Mouse (Mus musculus) stomach, postnatal 0 days (tissue): ENCODE results near the gene Rapgef3. TPM values are rescaled to one million over a fixed set of nuclear protein-coding genes. Genes with fewer than 3 reads are reported as not detected.
A peak's percentile ranks its signal among the peaks of the same experiment; 100 is the strongest.

Experiments used
- ATAC-seq: fragments of 200-750 bp; cut with Nextera tagmentation; 2 replicates; pipeline ENCODE4 v1.8.0; 2017; ENCODE audit not compliant: low FRiP score, low TSS enrichment
- DNase-seq: peaks from one replicate; pipeline ENCODE4 v3.0.0-alpha.2; 2016; ENCODE audit warnings: low spot score
- H3K27ac ChIP-seq: fragments of 300-500 bp; sonication (generic); replicated peaks from 2 replicates; pipeline ENCODE4 v1.5.1; 2014; ENCODE audit warnings: mild to moderate bottlenecking, control low read depth
- H3K27me3 ChIP-seq: fragments of 300-500 bp; sonication (generic); 2 replicates; pipeline ENCODE4 v1.6.1; 2014; ENCODE audit warnings: low read length; ENCODE audit not compliant: control insufficient read depth, insufficient read depth
- H3K36me3 ChIP-seq: fragments of 300-500 bp; sonication (generic); 2 replicates; pipeline ENCODE4 v1.6.1; 2014; ENCODE audit warnings: low read length, mixed read lengths; ENCODE audit not compliant: control insufficient read depth, insufficient read depth
- H3K4me1 ChIP-seq: fragments of 300-500 bp; sonication (generic); replicated peaks from 2 replicates; pipeline ENCODE4 v1.6.1; 2014; ENCODE audit warnings: antibody characterized with exemption; ENCODE audit not compliant: control insufficient read depth, insufficient read depth
- H3K4me2 ChIP-seq: fragments of 300-500 bp; sonication (generic); replicated peaks from 2 replicates; pipeline ENCODE4 v1.6.1; 2014; ENCODE audit warnings: low read depth, mild to moderate bottlenecking, control low read depth, moderate library complexity
- H3K4me3 ChIP-seq: fragments of 300-500 bp; sonication (generic); 2 replicates; pipeline ENCODE4 v1.5.1; 2014; ENCODE audit warnings: low read depth, low read length, control low read depth
- H3K9ac ChIP-seq: fragments of 300-500 bp; sonication (generic); 2 replicates; pipeline ENCODE4 v1.6.1; 2014; ENCODE audit warnings: mild to moderate bottlenecking, low read length, control low read depth, mixed read lengths
- H3K9me3 ChIP-seq: fragments of 300-500 bp; sonication (generic); 2 replicates; pipeline ENCODE4 v1.6.1; 2016; ENCODE audit warnings: low read length; ENCODE audit not compliant: control insufficient read depth
- CTCF ChIP-seq: IDR thresholded peaks from 2 replicates; pipeline ENCODE4 v1.5.1; 2016; ENCODE audit warnings: antibody characterized with exemption, low read depth, mild to moderate bottlenecking, moderate library complexity
- EP300 ChIP-seq: optimal IDR thresholded peaks from 2 replicates; pipeline ENCODE3; 2016; ENCODE audit warnings: antibody characterized with exemption
- WGBS: fragments of 180-500 bp; shearing (Covaris S2); extraction: QIAGEN DNeasy Blood & Tissue Kit; methylation state at CpG from one replicate; pipeline ENCODE4 v1.1.7; 2014; 5-methylcytosine and 5-hydroxymethylcytosine counted together
- polyA plus RNA-seq: library from polyadenylated mRNA; unstranded; fragments of >200 nt; fragmentation: Nextera tagmentation; extraction: Ambion mirVana; gene quantifications from 2 replicates; pipeline ENCODE4 v1.2.1, GENCODE M21; 2015

Rapgef3 gene
- polyA plus RNA-seq, 1 experiment from 2014 or later = 3.2 TPM

- WGBS = 77% methylated on average over 2 of the region's 2 CpGs
- peak; percentile 32 for DNase-seq
- Histone ChIP-seq H3K9ac (no peak overlapping the region), H3K4me2 (no peak overlapping the region), H3K4me1 (no peaks in the 10 kb centered on the region), H3K9me3 (no peaks in the 10 kb centered on the region), H3K4me3 (no peak overlapping the region), H3K36me3 (no peaks in the 10 kb centered on the region), H3K27ac (no peak overlapping the region), H3K27me3 (no peaks in the 10 kb centered on the region)
- ATAC-seq = no peak
- peak; percentile 69 for TF ChIP-seq CTCF
- TF ChIP-seq EP300 = no peak
Measured at GRCm38 (mm10) chr15:97751676-97752075, 16.1 kb downstream of the Rapgef3 start.

GRCm38 (mm10) chr15:97750697-97751096 is 17.1 kb downstream of the Rapgef3 start:
- Histone ChIP-seq H3K4me1 (no peaks in the 10 kb centered on the region), H3K27me3 (no peaks in the 10 kb centered on the region), H3K4me2 (no peak overlapping the region), H3K27ac (no peak overlapping the region; the same call in 1 of the 2 replicates), H3K9ac (0 out of 2 replicates have a peak overlapping the region, but pooled peaks have one; percentile 18), H3K4me3 (no peak overlapping the region), H3K9me3 (no peaks in the 10 kb centered on the region), H3K36me3 (no peaks in the 10 kb centered on the region)
- 19% methylated on average over 12 of the region's 12 CpGs for WGBS
- DNase-seq = peak; percentile 57
- TF ChIP-seq EP300 = no peak
- no peak for TF ChIP-seq CTCF
- ATAC-seq = no peak; the same call in 1 of the 2 replicates

- WGBS = 84% methylated on average over 13 of the region's 13 CpGs
- no peak overlapping the region for H3K27ac ChIP-seq
- H3K4me3 ChIP-seq = no peak overlapping the region
- H3K9ac ChIP-seq = no peak overlapping the region
- H3K36me3 ChIP-seq = no peaks in the 10 kb centered on the region
- no peak for DNase-seq
- no peak for ATAC-seq
- H3K27me3 ChIP-seq = no peaks in the 10 kb centered on the region
- no peaks in the 10 kb centered on the region for H3K9me3 ChIP-seq
- TF ChIP-seq EP300 (no peak), CTCF (no peak)
- no peaks in the 10 kb centered on the region for H3K4me1 ChIP-seq
- H3K4me2 ChIP-seq = no peak overlapping the region
Measured at GRCm38 (mm10) chr15:97749841-97750240, 17.9 kb downstream of the Rapgef3 start.

- DNase-seq (no peak), ATAC-seq (no peak)
- TF ChIP-seq EP300 = no peak
- TF ChIP-seq CTCF = no peak
- H3K9ac ChIP-seq = no peak overlapping the region
- no peaks in the 10 kb centered on the region for H3K4me1 ChIP-seq
- no peaks in the 10 kb centered on the region for H3K27me3 ChIP-seq
- H3K36me3 ChIP-seq = no peaks in the 10 kb centered on the region
- H3K4me3 ChIP-seq = no peak overlapping the region
- 87% methylated on average over 9 of the region's 9 CpGs for WGBS
- H3K27ac ChIP-seq = no peak overlapping the region
- no peak overlapping the region for H3K4me2 ChIP-seq
- H3K9me3 ChIP-seq = no peaks in the 10 kb centered on the region
Measured at GRCm38 (mm10) chr15:97749397-97749796, 18.4 kb downstream of the Rapgef3 start.

- no peaks in the 10 kb centered on the region for H3K4me1 ChIP-seq
- H3K27ac ChIP-seq = no peak overlapping the region
- no peak overlapping the region for H3K9ac ChIP-seq
- no peak overlapping the region for H3K4me2 ChIP-seq
- H3K4me3 ChIP-seq = no peak overlapping the region
- no peak for DNase-seq
- ATAC-seq = no peak
- H3K36me3 ChIP-seq = no peaks in the 10 kb centered on the region
- no peaks in the 10 kb centered on the region for H3K9me3 ChIP-seq
- TF ChIP-seq CTCF (no peak), EP300 (no peak)
- H3K27me3 ChIP-seq = no peaks in the 10 kb centered on the region
- 89% methylated on average over 4 of the region's 4 CpGs for WGBS
Measured at GRCm38 (mm10) chr15:97748964-97749363, 18.8 kb downstream of the Rapgef3 start.

GRCm38 (mm10) chr15:97748309-97748708 is 19.5 kb downstream of the Rapgef3 start:
- DNase-seq = no peak

More at GRCm38 (mm10) chr15:97748309-97748708, 19.5 kb downstream of the Rapgef3 start:
- no peaks in the 10 kb centered on the region for H3K36me3 ChIP-seq
- WGBS = 66% methylated on average over 10 of the region's 10 CpGs
- no peaks in the 10 kb centered on the region for H3K4me1 ChIP-seq
- H3K9me3 ChIP-seq = no peaks in the 10 kb centered on the region
- H3K27ac ChIP-seq = no peak overlapping the region
- H3K27me3 ChIP-seq = no peaks in the 10 kb centered on the region
- H3K4me2 ChIP-seq = no peak overlapping the region
- no peak overlapping the region for H3K4me3 ChIP-seq
- no peak for ATAC-seq
- H3K9ac ChIP-seq = no peak overlapping the region
- TF ChIP-seq CTCF (no peak), EP300 (no peak)
